Mouse (Mus musculus): ENCODE measurements at regions not wholly inside any gene's neighbourhood (a gene's known extent, or its start where the extent isn't known, plus 50 kb on each side); places are given as distances from the start of the nearest gene placed in this dataset.

GRCm38 (mm10) chr16:18683556-18683955 lies 53.8 kb upstream of the Sept5 start:
- Histone ChIP-seq H3K4me2 (replicated peaks; ENCODE audit: low read depth) (no peak overlapping the region), H3K27ac (ENCODE audit: low read depth, low read length) (no peak overlapping the region), H3K4me3 (ENCODE audit: low read depth, low read length) (no peak overlapping the region), H3K27me3 (replicated peaks; ENCODE audit: control insufficient read depth, insufficient read depth, low read length) (no peaks in the 10 kb centered on the region), H3K4me1 (replicated peaks; ENCODE audit: control insufficient read depth, insufficient read depth, low read length) (peaks cover 4% of the 10 kb centered on the region; the same call in 1 of the 2 replicates), H3K36me3 (ENCODE audit: control insufficient read depth, insufficient read depth) (no peaks in the 10 kb centered on the region), H3K9me3 (ENCODE audit: control insufficient read depth) (no peaks in the 10 kb centered on the region), H3K9ac (ENCODE audit: low read depth, low read length) (no peak overlapping the region)
- no peak for TF ChIP-seq CTCF (IDR thresholded peaks at IDR 0.05; ENCODE audit: low read depth)
- ATAC-seq = no peak
- WGBS = 68% methylated on average over 6 of the region's 6 CpGs

- Histone ChIP-seq H3K4me2 (replicated peaks; ENCODE audit: low read depth) (no peak overlapping the region), H3K9ac (ENCODE audit: low read depth, low read length) (no peak overlapping the region), H3K4me1 (replicated peaks; ENCODE audit: control insufficient read depth, insufficient read depth, low read length) (peaks cover 4% of the 10 kb centered on the region; the same call in 1 of the 2 replicates), H3K4me3 (ENCODE audit: low read depth, low read length) (no peak overlapping the region), H3K36me3 (ENCODE audit: control insufficient read depth, insufficient read depth) (no peaks in the 10 kb centered on the region), H3K9me3 (ENCODE audit: control insufficient read depth) (no peaks in the 10 kb centered on the region), H3K27me3 (replicated peaks; ENCODE audit: control insufficient read depth, insufficient read depth, low read length) (no peaks in the 10 kb centered on the region), H3K27ac (ENCODE audit: low read depth, low read length) (no peak overlapping the region)
- no peak for ATAC-seq
- 37% methylated on average over 6 of the region's 6 CpGs for WGBS
- no peak for TF ChIP-seq CTCF (IDR thresholded peaks at IDR 0.05; ENCODE audit: low read depth)
These were observed 56.4 kb upstream of the Sept5 start for GRCm38 (mm10) chr16:18686044-18686761.

- peak overlapping the region; percentile 21 for H3K4me3 ChIP-seq (ENCODE audit: low read depth, low read length)
- H3K9ac ChIP-seq (ENCODE audit: low read depth, low read length) = no peak overlapping the region
- peaks cover 4% of the 10 kb centered on the region; the same call in 1 of the 2 replicates for H3K4me1 ChIP-seq (replicated peaks; ENCODE audit: control insufficient read depth, insufficient read depth, low read length)
- H3K27me3 ChIP-seq (replicated peaks; ENCODE audit: control insufficient read depth, insufficient read depth, low read length) = no peaks in the 10 kb centered on the region
- ATAC-seq = peak; percentile 92
- no peak for TF ChIP-seq CTCF (IDR thresholded peaks at IDR 0.05; ENCODE audit: low read depth)
- no peaks in the 10 kb centered on the region for H3K36me3 ChIP-seq (ENCODE audit: control insufficient read depth, insufficient read depth)
- 2% methylated on average over 17 of the region's 17 CpGs for WGBS
- H3K9me3 ChIP-seq (ENCODE audit: control insufficient read depth) = no peaks in the 10 kb centered on the region
- H3K27ac ChIP-seq (ENCODE audit: low read depth, low read length) = peak overlapping the region; percentile 66
- peak overlapping the region; percentile 67 for H3K4me2 ChIP-seq (replicated peaks; ENCODE audit: low read depth)
These were observed 57.2 kb upstream of the Sept5 start for GRCm38 (mm10) chr16:18686916-18687315.

GRCm38 (mm10) chr16:18687367-18687766 lies 57.6 kb upstream of the Sept5 start:
- TF ChIP-seq CTCF (IDR thresholded peaks at IDR 0.05; ENCODE audit: low read depth) = peak; percentile 91
- 7% methylated on average over 8 of the region's 8 CpGs for WGBS

GRCm38 (mm10) chr16:18695596-18695995 lies 65.8 kb upstream of the Sept5 start:
- H3K27me3 ChIP-seq (replicated peaks; ENCODE audit: control insufficient read depth, insufficient read depth, low read length) = no peaks in the 10 kb centered on the region
- H3K9ac ChIP-seq (ENCODE audit: low read depth, low read length) = no peak overlapping the region
- TF ChIP-seq CTCF (IDR thresholded peaks at IDR 0.05; ENCODE audit: low read depth) = no peak
- no peak overlapping the region for H3K4me3 ChIP-seq (ENCODE audit: low read depth, low read length)
- no peaks in the 10 kb centered on the region for H3K4me1 ChIP-seq (replicated peaks; ENCODE audit: control insufficient read depth, insufficient read depth, low read length)
- H3K9me3 ChIP-seq (ENCODE audit: control insufficient read depth) = no peaks in the 10 kb centered on the region
- ATAC-seq = no peak
- H3K27ac ChIP-seq (ENCODE audit: low read depth, low read length) = no peak overlapping the region
- 71% methylated on average over 5 of the region's 5 CpGs for WGBS
- no peak overlapping the region for H3K4me2 ChIP-seq (replicated peaks; ENCODE audit: low read depth)
- H3K36me3 ChIP-seq (ENCODE audit: control insufficient read depth, insufficient read depth) = no peaks in the 10 kb centered on the region

More at GRCm38 (mm10) chr16:18687367-18687766, 57.6 kb upstream of the Sept5 start:
- Histone ChIP-seq H3K4me3 (ENCODE audit: low read depth, low read length) (peak overlapping the region; percentile 21; the same call in 1 of the 2 replicates), H3K27me3 (replicated peaks; ENCODE audit: control insufficient read depth, insufficient read depth, low read length) (no peaks in the 10 kb centered on the region), H3K9me3 (ENCODE audit: control insufficient read depth) (no peaks in the 10 kb centered on the region), H3K4me1 (replicated peaks; ENCODE audit: control insufficient read depth, insufficient read depth, low read length) (peaks cover 4% of the 10 kb centered on the region; the same call in 1 of the 2 replicates), H3K27ac (ENCODE audit: low read depth, low read length) (peak overlapping the region; percentile 66), H3K36me3 (ENCODE audit: control insufficient read depth, insufficient read depth) (no peaks in the 10 kb centered on the region), H3K4me2 (replicated peaks; ENCODE audit: low read depth) (peak overlapping the region; percentile 67), H3K9ac (ENCODE audit: low read depth, low read length) (no peak overlapping the region)
- peak; percentile 81 for ATAC-seq

- ATAC-seq = peak; percentile 72
- no peak overlapping the region for H3K4me2 ChIP-seq (replicated peaks; ENCODE audit: low read depth)
- no peaks in the 10 kb centered on the region for H3K9me3 ChIP-seq (ENCODE audit: control insufficient read depth)
- peak; percentile 96 for TF ChIP-seq CTCF (IDR thresholded peaks at IDR 0.05; ENCODE audit: low read depth)
- no peak overlapping the region for H3K4me3 ChIP-seq (ENCODE audit: low read depth, low read length)
- H3K27me3 ChIP-seq (replicated peaks; ENCODE audit: control insufficient read depth, insufficient read depth, low read length) = no peaks in the 10 kb centered on the region
- no peaks in the 10 kb centered on the region for H3K36me3 ChIP-seq (ENCODE audit: control insufficient read depth, insufficient read depth)
- no peak overlapping the region for H3K27ac ChIP-seq (ENCODE audit: low read depth, low read length)
- no peak overlapping the region for H3K9ac ChIP-seq (ENCODE audit: low read depth, low read length)
- WGBS = 14% methylated on average over 20 of the region's 20 CpGs
- H3K4me1 ChIP-seq (replicated peaks; ENCODE audit: control insufficient read depth, insufficient read depth, low read length) = no peaks in the 10 kb centered on the region
These were observed 66.5 kb upstream of the Sept5 start for GRCm38 (mm10) chr16:18696074-18696819.
